Mouse (Mus musculus) urinary bladder, postnatal 36 days (tissue): ENCODE measurements around the gene Nap1l1.
A peak's percentile ranks its signal among the peaks of the same experiment; 100 is the strongest.

Experiments
- DNase-seq, 2 experiments: peaks; one replicate each; pipeline ENCODE4 v3.0.0; 2022; ENCODE audit warnings: low spot score in 2 of 2, mixed read lengths in 1 of 2

Nap1l1 gene

GRCm38 (mm10) chr10:111515071-111516010, 42.3 kb downstream of the Nap1l1 start:
- DNase-seq, result peak; percentile 29 to 45

- DNase-seq, result peak; percentile 46 to 53
These were observed 43.2 kb downstream of the Nap1l1 start for GRCm38 (mm10) chr10:111516172-111516588.

- DNase-seq, result no peak
These were observed 43.9 kb downstream of the Nap1l1 start for GRCm38 (mm10) chr10:111516804-111517436.

GRCm38 (mm10) chr10:111518350-111518749, 45.3 kb downstream of the Nap1l1 start:
- DNase-seq, result no peak

- DNase-seq, result no peak
These were observed 46.8 kb downstream of the Nap1l1 start for GRCm38 (mm10) chr10:111519620-111520370.

- DNase-seq, result no peak
These were observed 47.6 kb downstream of the Nap1l1 start for GRCm38 (mm10) chr10:111520621-111521020.

- DNase-seq, result no peak
These were observed 48.6 kb downstream of the Nap1l1 start for GRCm38 (mm10) chr10:111521636-111522035.

- DNase-seq, result no peak
These were observed 49.2 kb downstream of the Nap1l1 start for GRCm38 (mm10) chr10:111522230-111522629.

GRCm38 (mm10) chr10:111523894-111524293, 50.9 kb downstream of the Nap1l1 start:
- no peak for DNase-seq

GRCm38 (mm10) chr10:111527057-111527456, 54.0 kb downstream of the Nap1l1 start:
- DNase-seq, result no peak

GRCm38 (mm10) chr10:111527613-111528012, 54.6 kb downstream of the Nap1l1 start:
- DNase-seq, result no peak

- DNase-seq, result no peak
These were observed 55.3 kb downstream of the Nap1l1 start for GRCm38 (mm10) chr10:111528283-111528682.

- no peak for DNase-seq
These were observed 57.4 kb downstream of the Nap1l1 start for GRCm38 (mm10) chr10:111530398-111530797.

GRCm38 (mm10) chr10:111534691-111535090, 61.7 kb downstream of the Nap1l1 start:
- no peak for DNase-seq

- no peak for DNase-seq
These were observed 64.4 kb downstream of the Nap1l1 start for GRCm38 (mm10) chr10:111537410-111537809.

- peak in 1 of 2 experiments; percentile 26 for DNase-seq
These were observed 66.8 kb downstream of the Nap1l1 start for GRCm38 (mm10) chr10:111539724-111540324.

- DNase-seq, result no peak
These were observed 67.7 kb downstream of the Nap1l1 start for GRCm38 (mm10) chr10:111540678-111541077.

GRCm38 (mm10) chr10:111543106-111543505, 70.1 kb downstream of the Nap1l1 start:
- no peak for DNase-seq

GRCm38 (mm10) chr10:111543781-111544260, 70.8 kb downstream of the Nap1l1 start:
- DNase-seq, result peak; percentile 57 to 70

- DNase-seq, result no peak
These were observed 71.3 kb downstream of the Nap1l1 start for GRCm38 (mm10) chr10:111544311-111544710.

GRCm38 (mm10) chr10:111545648-111546047, 72.6 kb downstream of the Nap1l1 start:
- DNase-seq, result no peak
